Mouse (Mus musculus) kidney, postnatal 0 days (tissue): ENCODE data around the gene Usp10. TPM values are rescaled to one million over a fixed set of nuclear protein-coding genes. Genes with fewer than 3 reads are reported as not detected.

Source experiments
- ATAC-seq: fragments of 200-750 bp; cut with Nextera tagmentation; replicated peaks from 2 replicates; pipeline ENCODE4 v1.8.0; 2017; ENCODE audit warnings: low read depth, moderate number of reproducible peaks, moderate TSS enrichment, moderate library complexity; ENCODE audit not compliant: low FRiP score
- DNase-seq: peaks from one replicate; pipeline ENCODE4 v3.0.0-alpha.2; 2016; ENCODE audit warnings: low spot score
- H3K27ac ChIP-seq: fragments of 300-500 bp; sonication (generic); 2 replicates; pipeline ENCODE4 v1.5.1; 2014; ENCODE audit warnings: mild to moderate bottlenecking
- H3K27me3 ChIP-seq: fragments of 300-500 bp; sonication (generic); 2 replicates; pipeline ENCODE4 v1.6.1; 2014; ENCODE audit warnings: low read length, mixed read lengths; ENCODE audit not compliant: insufficient read depth
- H3K36me3 ChIP-seq: fragments of 300-500 bp; sonication (generic); 2 replicates; pipeline ENCODE4 v1.6.1; 2014; ENCODE audit warnings: low read length, mixed read lengths; ENCODE audit not compliant: insufficient read depth
- H3K4me1 ChIP-seq: fragments of 300-500 bp; sonication (generic); replicated peaks from 2 replicates; pipeline ENCODE4 v1.6.1; 2014; ENCODE audit warnings: antibody characterized with exemption, low read length, mixed read lengths; ENCODE audit not compliant: insufficient read depth
- H3K4me2 ChIP-seq: fragments of 300-500 bp; sonication (generic); 2 replicates; pipeline ENCODE4 v1.6.1; 2014; ENCODE audit warnings: mild to moderate bottlenecking, low read length, moderate library complexity, mixed read lengths
- H3K4me3 ChIP-seq: fragments of 300-500 bp; sonication (generic); replicated peaks from 2 replicates; pipeline ENCODE4 v1.5.1; 2014; ENCODE audit warnings: low read depth, low read length
- H3K9ac ChIP-seq: fragments of 300-500 bp; sonication (generic); 2 replicates; pipeline ENCODE4 v1.6.1; 2014; ENCODE audit warnings: low read depth, low read length
- H3K9me3 ChIP-seq: fragments of 300-500 bp; sonication (generic); replicated peaks from 2 replicates; pipeline ENCODE4 v1.6.1; 2016; ENCODE audit warnings: low read length, inconsistent platforms, mixed read lengths
- CTCF ChIP-seq: IDR thresholded peaks from 2 replicates; pipeline ENCODE4 v1.5.1; 2016; ENCODE audit warnings: antibody characterized with exemption, low read depth, mild to moderate bottlenecking, moderate library complexity
- WGBS: fragments of 180-500 bp; shearing (Covaris S2); extraction: QIAGEN DNeasy Blood & Tissue Kit; methylation state at CpG from one replicate; pipeline ENCODE4 v1.1.7; 2014; 5-methylcytosine and 5-hydroxymethylcytosine counted together
- polyA plus RNA-seq: library from polyadenylated mRNA; unstranded; fragments of >200 nt; fragmentation: Nextera tagmentation; extraction: Ambion mirVana; gene quantifications from 2 replicates; pipeline ENCODE4 v1.2.1, GENCODE M21; 2015

Gene Usp10
- polyA plus RNA-seq, 1 experiment from 2014 or later, result 97.5 TPM

DNA sequence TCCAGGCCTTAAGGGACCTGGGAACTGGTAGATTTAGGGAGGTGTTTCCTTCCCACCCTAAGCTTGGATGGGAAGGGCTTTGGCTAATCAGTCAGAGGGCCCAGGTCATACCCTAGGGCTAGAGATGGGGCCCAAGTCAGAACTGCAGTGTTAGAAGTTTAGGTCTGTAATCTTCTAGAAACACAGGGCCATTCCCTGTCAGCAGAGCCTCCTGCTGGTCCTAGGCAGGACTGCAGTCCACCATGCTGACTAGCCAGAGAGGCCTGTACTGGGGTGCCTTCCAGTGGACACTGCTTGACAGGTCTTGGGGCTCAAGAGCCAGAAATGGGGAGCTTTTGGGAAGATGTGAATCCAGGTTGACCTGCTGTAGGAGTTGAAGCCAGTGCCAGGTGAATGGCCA, 73.9 kb downstream of the Usp10 start:
- no peaks in the 10 kb centered on the region for H3K9me3 ChIP-seq
- no peak overlapping the region for H3K27ac ChIP-seq
- H3K4me1 ChIP-seq, result 0 out of 2 replicates have a peak, but pooled peaks cover 9% of the 10 kb centered on the region
- peak; percentile 57 for TF ChIP-seq CTCF
- no peaks in the 10 kb centered on the region for H3K36me3 ChIP-seq
- H3K27me3 ChIP-seq, result no peaks in the 10 kb centered on the region
- ATAC-seq (no peak), DNase-seq (no peak)
- no peak overlapping the region for H3K4me2 ChIP-seq
- no peak overlapping the region for H3K9ac ChIP-seq
- H3K4me3 ChIP-seq, result no peak overlapping the region

DNA sequence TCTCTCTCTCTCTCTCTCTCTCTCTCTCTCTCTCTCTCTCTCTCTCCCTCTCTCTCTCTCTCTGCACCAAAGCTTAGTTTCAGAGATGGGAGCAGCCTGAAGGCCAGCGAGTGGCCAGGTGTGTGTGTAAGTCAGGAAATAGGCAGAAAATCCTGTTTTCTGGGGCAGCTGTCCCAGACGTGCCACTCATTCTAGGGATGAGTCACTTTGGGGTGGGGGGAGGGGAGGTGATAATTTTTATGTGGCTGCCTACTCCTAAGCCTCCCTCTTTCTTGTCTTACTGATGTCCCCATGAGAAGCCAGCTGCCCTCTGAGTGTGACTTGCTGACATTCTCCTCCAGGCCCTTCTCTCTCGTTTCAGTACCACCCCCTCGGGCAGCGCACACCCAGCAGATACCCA, 76.0 kb downstream of the Usp10 start:
- ATAC-seq (no peak), DNase-seq (no peak)
- 61% methylated on average over 5 of the region's 5 CpGs for WGBS
- Histone ChIP-seq H3K27ac (no peak overlapping the region), H3K4me2 (no peak overlapping the region), H3K9me3 (no peaks in the 10 kb centered on the region), H3K4me1 (0 out of 2 replicates have a peak, but pooled peaks cover 9% of the 10 kb centered on the region), H3K9ac (no peak overlapping the region), H3K36me3 (no peaks in the 10 kb centered on the region), H3K4me3 (no peak overlapping the region), H3K27me3 (no peaks in the 10 kb centered on the region)
- no peak for TF ChIP-seq CTCF

DNA sequence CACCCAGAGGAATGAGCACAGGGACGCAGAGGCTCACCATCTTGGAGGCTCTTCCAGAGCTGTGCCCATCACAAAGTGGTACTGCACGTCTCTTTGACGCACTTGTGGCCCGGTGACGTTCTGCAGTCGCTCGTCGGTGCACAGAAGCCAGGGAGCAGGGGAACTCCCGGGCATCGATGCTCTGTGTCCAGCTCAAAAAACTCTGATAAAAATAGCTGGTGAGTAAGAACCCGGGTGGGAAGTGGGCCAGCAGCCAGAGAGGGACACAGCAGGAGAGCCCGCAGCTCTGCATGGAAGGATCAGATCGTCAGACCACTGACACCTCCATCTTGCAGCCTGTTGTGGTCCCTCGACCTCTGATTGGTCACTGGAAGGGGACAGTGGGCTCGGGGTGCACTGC, 77.9 kb downstream of the Usp10 start:
- ATAC-seq (no peak), DNase-seq (no peak)
- 61% methylated on average over 15 of the region's 15 CpGs for WGBS
- H3K27ac ChIP-seq, result 0 out of 2 replicates have a peak overlapping the region, but pooled peaks have one; percentile 38
- no peaks in the 10 kb centered on the region for H3K36me3 ChIP-seq
- peaks cover 9% of the 10 kb centered on the region; the same call in 1 of the 2 replicates for H3K4me1 ChIP-seq
- H3K27me3 ChIP-seq, result no peaks in the 10 kb centered on the region
- no peak overlapping the region for H3K9ac ChIP-seq
- no peak for TF ChIP-seq CTCF
- no peak overlapping the region for H3K4me2 ChIP-seq
- H3K9me3 ChIP-seq, result no peaks in the 10 kb centered on the region
- no peak overlapping the region for H3K4me3 ChIP-seq

DNA sequence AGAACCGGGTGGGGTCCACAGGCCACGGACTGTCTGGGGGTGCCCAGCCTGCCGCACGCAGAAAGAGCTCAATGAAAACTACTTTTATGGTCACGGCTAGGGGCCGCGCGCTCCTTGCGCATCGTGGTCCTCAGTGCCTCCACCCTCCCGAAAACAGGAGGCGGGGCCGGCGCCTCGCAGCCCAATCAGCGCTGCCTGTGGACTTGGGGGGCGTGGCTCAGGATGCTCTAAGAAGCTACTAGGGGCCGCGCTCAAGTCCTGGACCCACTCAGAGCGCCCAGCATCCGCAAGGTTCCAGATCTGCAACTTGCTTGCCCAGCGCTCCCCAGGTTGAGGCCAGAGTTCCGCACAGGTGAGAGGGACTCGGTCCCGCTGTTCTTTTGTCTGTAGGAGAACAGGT, 82.1 kb downstream of the Usp10 start, which contains the start of gene Crispld2:
Crispld2 (plus strand) TSS at position 190 of the 400 bp plus-strand sequence.
- WGBS, result under 1% methylated on average over 25 of the region's 25 CpGs
- Histone ChIP-seq H3K4me1 (peaks cover 21% of the 10 kb centered on the region; the same call in 1 of the 2 replicates), H3K4me2 (peak within 1 kb of the TSS; percentile 52), H3K4me3 (peak within 1 kb of the TSS; percentile 27), H3K9ac (peak within 1 kb of the TSS; percentile 35; the same call in 1 of the 2 replicates), H3K9me3 (no peaks in the 10 kb centered on the region), H3K27ac (no peak within 1 kb of the TSS), H3K36me3 (no peaks in the 10 kb centered on the region), H3K27me3 (no peaks in the 10 kb centered on the region)
- DNase-seq (peak; percentile 94), ATAC-seq (peak; percentile 80)
- peak; percentile 43; the same call in 1 of the 2 replicates for TF ChIP-seq CTCF

DNA sequence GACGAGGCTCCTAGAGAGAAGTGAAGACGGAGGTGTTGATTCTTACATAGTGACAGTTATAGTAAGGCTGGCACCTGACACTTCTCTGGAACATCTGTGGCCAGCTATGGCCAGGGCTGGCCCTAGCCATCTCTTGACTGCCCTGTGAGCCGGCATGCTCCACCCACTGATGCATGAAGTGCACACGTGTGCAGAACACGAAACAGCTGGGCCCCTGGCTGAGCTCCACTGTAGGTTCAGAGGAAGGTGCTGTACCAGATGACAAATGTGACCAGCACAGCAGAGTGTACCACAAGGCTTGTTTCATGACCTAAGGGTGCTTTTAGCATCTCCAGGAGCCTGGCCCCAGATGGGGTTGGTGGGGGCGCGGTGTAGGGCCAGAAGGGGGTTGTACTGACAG, 84.0 kb downstream of the Usp10 start:
- Histone ChIP-seq H3K4me2 (peak overlapping the region; percentile 16; the same call in 1 of the 2 replicates), H3K4me1 (peaks cover 17% of the 10 kb centered on the region; the same call in 1 of the 2 replicates), H3K9ac (peak overlapping the region; percentile 23; the same call in 1 of the 2 replicates), H3K27me3 (no peaks in the 10 kb centered on the region), H3K4me3 (no peak overlapping the region), H3K27ac (no peak overlapping the region), H3K36me3 (no peaks in the 10 kb centered on the region), H3K9me3 (no peaks in the 10 kb centered on the region)
- no peak for TF ChIP-seq CTCF
- DNase-seq, result no peak
- peak; percentile 26; the same call in 1 of the 2 replicates for ATAC-seq
- 40% methylated on average over 7 of the region's 7 CpGs for WGBS

DNA sequence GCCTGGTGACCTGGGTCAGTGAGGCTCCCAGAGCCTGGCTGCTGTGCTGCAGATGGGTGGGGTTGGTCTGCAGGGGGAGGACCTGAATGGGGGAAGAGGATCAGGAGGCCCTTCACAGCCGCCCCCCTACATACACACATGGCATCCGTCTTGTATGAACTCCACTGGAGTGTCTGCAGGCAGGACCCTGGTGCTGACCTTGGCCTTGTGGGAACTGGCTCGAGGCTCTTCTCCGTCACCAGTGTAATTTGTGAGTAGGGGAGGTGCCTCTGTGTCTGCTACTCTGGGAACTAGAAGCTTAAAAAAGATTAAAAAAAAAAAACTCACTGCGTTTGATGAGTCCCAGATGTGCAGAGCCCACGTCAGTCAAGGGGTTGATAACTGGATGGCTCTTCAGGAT, 84.4 kb downstream of the Usp10 start:
- Histone ChIP-seq H3K4me3 (no peak overlapping the region), H3K9ac (no peak overlapping the region), H3K27me3 (no peaks in the 10 kb centered on the region), H3K9me3 (no peaks in the 10 kb centered on the region), H3K27ac (no peak overlapping the region), H3K4me2 (peak overlapping the region; percentile 16; the same call in 1 of the 2 replicates), H3K36me3 (no peaks in the 10 kb centered on the region), H3K4me1 (peaks cover 17% of the 10 kb centered on the region; the same call in 1 of the 2 replicates)
- DNase-seq (no peak), ATAC-seq (no peak)
- TF ChIP-seq CTCF, result no peak
- 32% methylated on average over 6 of the region's 6 CpGs for WGBS

DNA sequence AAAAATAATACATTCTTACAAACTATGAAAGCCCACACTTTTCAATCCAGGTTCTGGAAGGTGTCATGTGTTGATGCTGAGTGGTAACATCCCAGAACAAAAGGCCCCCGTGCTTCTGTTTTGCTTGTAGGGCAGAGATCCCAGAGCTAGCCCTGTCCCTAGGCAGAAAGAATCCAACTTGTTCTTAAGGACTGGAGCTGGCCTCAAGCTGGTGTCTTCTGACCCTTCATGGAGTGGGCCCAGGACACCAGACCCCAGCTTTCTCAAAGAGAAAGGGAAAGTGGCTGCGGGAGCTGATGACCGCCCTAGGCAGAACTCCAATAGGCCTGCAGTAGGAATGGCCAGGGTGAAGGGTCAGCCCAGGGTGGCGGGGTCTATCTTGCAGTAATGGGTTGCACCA, 87.1 kb downstream of the Usp10 start:
- no peak overlapping the region for H3K4me3 ChIP-seq
- WGBS, result 83% methylated on average over 4 of the region's 4 CpGs
- H3K27ac ChIP-seq, result no peak overlapping the region
- DNase-seq (no peak), ATAC-seq (no peak)
- no peaks in the 10 kb centered on the region for H3K9me3 ChIP-seq
- no peaks in the 10 kb centered on the region for H3K27me3 ChIP-seq
- no peak overlapping the region for H3K9ac ChIP-seq
- H3K36me3 ChIP-seq, result no peaks in the 10 kb centered on the region
- H3K4me2 ChIP-seq, result no peak overlapping the region
- no peak for TF ChIP-seq CTCF
- H3K4me1 ChIP-seq, result peaks cover 28% of the 10 kb centered on the region
